Mouse (Mus musculus) intestine, postnatal 0 days (tissue): ENCODE data around the gene Lonp1. TPM values are rescaled to one million over a fixed set of nuclear protein-coding genes. Genes with fewer than 3 reads are reported as not detected.
"Not testable (repeated sequence)": the region's sequence is repeated elsewhere in the genome, so short reads cannot be mapped to it uniquely, and the experiment has no call there.

Source experiments
- ATAC-seq: fragments of 200-750 bp; cut with Nextera tagmentation; 2 replicates; pipeline ENCODE4 v1.8.0; 2017; ENCODE audit warnings: mild to moderate bottlenecking, moderate TSS enrichment, moderate library complexity
- H3K27ac ChIP-seq: fragments of 300-500 bp; sonication (generic); 2 replicates; pipeline ENCODE4 v1.5.1; 2014; ENCODE audit warnings: mild to moderate bottlenecking, low read depth, low read length, moderate library complexity
- H3K27me3 ChIP-seq: fragments of 300-500 bp; sonication (generic); replicated peaks from 2 replicates; pipeline ENCODE4 v1.6.1; 2014; ENCODE audit warnings: low read length, mixed read lengths; ENCODE audit not compliant: control insufficient read depth, insufficient read depth
- H3K36me3 ChIP-seq: fragments of 300-500 bp; sonication (generic); 2 replicates; pipeline ENCODE4 v1.6.1; 2014; ENCODE audit warnings: mild to moderate bottlenecking, moderate library complexity; ENCODE audit not compliant: control insufficient read depth, insufficient read depth
- H3K4me1 ChIP-seq: fragments of 300-500 bp; sonication (generic); replicated peaks from 2 replicates; pipeline ENCODE4 v1.6.1; 2014; ENCODE audit warnings: antibody characterized with exemption, low read length, mixed read lengths; ENCODE audit not compliant: control insufficient read depth, insufficient read depth
- H3K4me2 ChIP-seq: fragments of 300-500 bp; sonication (generic); replicated peaks from 2 replicates; pipeline ENCODE4 v1.6.1; 2014; ENCODE audit warnings: low read depth, mild to moderate bottlenecking, moderate library complexity
- H3K4me3 ChIP-seq: fragments of 300-500 bp; sonication (generic); 2 replicates; pipeline ENCODE4 v1.5.1; 2014; ENCODE audit warnings: low read depth, low read length
- H3K9ac ChIP-seq: fragments of 300-500 bp; sonication (generic); 2 replicates; pipeline ENCODE4 v1.6.1; 2014; ENCODE audit warnings: mild to moderate bottlenecking, low read depth, low read length
- H3K9me3 ChIP-seq: fragments of 300-500 bp; sonication (generic); 2 replicates; pipeline ENCODE4 v1.6.1; 2016; ENCODE audit warnings: mixed run types; ENCODE audit not compliant: control insufficient read depth
- CTCF ChIP-seq: sonication (generic); IDR thresholded peaks from 2 replicates; pipeline ENCODE4 v1.5.1; 2016; ENCODE audit warnings: low read depth, mild to moderate bottlenecking, control low read depth, antibody characterized with exemption, moderate library complexity
- WGBS: fragments of 180-500 bp; shearing (Covaris S2); extraction: QIAGEN DNeasy Blood & Tissue Kit; methylation state at CpG from one replicate; pipeline ENCODE4 v1.1.7; 2014; 5-methylcytosine and 5-hydroxymethylcytosine counted together
- polyA plus RNA-seq: library from polyadenylated mRNA; unstranded; fragments of >200 nt; fragmentation: Nextera tagmentation; extraction: Ambion mirVana; gene quantifications from 2 replicates; pipeline ENCODE4 v1.2.1, GENCODE M21; 2015

Gene Lonp1
- polyA plus RNA-seq, 1 experiment from 2014 or later, result 25.5 TPM

DNA sequence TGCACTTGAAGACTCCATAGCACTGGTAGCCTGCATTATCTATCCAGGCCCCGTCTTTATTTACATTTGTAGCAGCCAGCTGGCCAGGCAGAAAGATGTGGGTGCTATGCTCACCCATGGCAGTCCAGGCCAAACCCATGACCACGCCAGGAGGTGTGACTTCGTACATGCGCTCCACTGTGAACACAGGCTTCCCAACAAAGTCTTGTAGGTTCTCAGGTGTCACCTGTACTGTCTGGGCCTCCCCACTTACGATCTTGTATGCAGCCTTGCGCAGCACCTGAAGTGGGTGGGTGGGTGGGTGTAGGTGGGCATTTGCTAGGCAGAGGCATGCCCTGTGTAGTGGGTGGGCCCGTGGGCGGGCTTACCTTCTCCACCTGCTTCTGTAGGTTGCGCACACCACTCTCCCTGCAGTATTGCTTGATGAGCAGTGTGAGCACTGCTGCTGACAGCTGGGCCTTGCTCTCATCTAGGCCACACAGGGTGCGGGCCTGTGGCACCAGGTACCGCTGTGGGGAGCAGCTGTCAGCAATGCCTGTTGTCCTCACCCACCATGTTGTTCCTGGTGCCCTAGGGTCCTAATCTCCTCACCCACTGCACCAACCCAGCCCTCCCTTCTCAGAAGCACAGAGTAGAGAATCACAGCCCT lies 11.4 kb downstream of the Lonp1 start:
- H3K36me3 ChIP-seq, result peaks cover 54% of the 10 kb centered on the region
- H3K27me3 ChIP-seq, result no peaks in the 10 kb centered on the region
- H3K9ac ChIP-seq, result 0 out of 2 replicates have a peak overlapping the region, but pooled peaks have one; percentile 82

DNA sequence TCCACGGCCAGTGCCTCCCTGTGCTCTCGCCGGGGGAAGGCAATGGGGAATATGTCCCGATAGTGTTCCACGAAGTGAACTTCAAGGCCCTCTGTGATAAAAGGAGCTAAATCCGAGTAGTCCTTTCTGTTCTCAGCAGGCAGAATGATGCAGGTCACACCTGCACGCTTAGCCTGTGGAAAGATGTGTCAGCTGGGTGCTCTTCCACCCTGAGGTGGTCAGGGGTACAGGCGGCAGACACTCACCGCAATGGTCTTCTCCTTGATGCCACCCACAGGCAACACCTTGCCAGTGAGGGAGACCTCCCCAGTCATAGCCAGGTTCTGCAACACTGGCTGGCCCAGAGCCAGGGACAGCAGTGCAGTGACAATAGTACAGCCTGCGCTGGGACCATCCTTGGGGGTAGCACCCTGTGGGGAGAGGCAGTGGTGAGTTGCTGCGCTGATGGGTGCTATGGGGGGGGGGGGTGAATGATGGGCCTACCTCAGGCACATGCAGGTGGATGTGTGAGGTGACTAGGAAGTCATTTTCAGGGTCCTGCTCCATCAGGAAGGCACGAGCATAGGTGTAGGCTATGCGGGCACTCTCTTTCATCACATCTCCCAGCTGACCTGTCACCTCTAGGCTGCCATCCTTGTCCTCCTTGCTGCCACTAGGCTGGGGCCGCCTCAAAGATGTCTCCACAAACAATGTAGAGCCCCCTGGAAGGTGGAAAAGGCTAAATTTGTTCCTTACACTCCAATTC lies 12.1 kb downstream of the Lonp1 start:
- Histone ChIP-seq H3K4me1 (peaks cover 7% of the 10 kb centered on the region; the same call in 1 of the 2 replicates), H3K36me3 (peaks cover 47% of the 10 kb centered on the region), H3K4me2 (peak overlapping the region; percentile 73), H3K27me3 (no peaks in the 10 kb centered on the region), H3K9me3 (no peaks in the 10 kb centered on the region), H3K9ac (peak overlapping the region; percentile 82), H3K27ac (no peak overlapping the region; the same call in none of the 2 replicates), H3K4me3 (peak overlapping the region; percentile 67)
- 16% methylated on average over 14 of the region's 14 CpGs for WGBS
- no peak for ATAC-seq
- 0 out of 2 replicates have a peak, but pooled peaks have one; percentile 10 for TF ChIP-seq CTCF

More for the DNA sequence above, 11.4 kb downstream of the Lonp1 start:
- no peaks in the 10 kb centered on the region for H3K9me3 ChIP-seq
- no peak overlapping the region for H3K4me2 ChIP-seq
- H3K4me3 ChIP-seq, result no peak overlapping the region; the same call in 1 of the 2 replicates
- H3K27ac ChIP-seq, result no peak overlapping the region; the same call in 1 of the 2 replicates
- peaks cover 6% of the 10 kb centered on the region; the same call in 1 of the 2 replicates for H3K4me1 ChIP-seq
- no peak for TF ChIP-seq CTCF
- no peak for ATAC-seq
- WGBS, result 65% methylated on average over 11 of the region's 11 CpGs

GRCm38 (mm10) chr17:56613893-56614292 lies 12.8 kb downstream of the Lonp1 start:
- not testable (repeated sequence) for H3K27me3 ChIP-seq, H3K4me1 ChIP-seq, ATAC-seq, H3K9me3 ChIP-seq
- peak overlapping the region; percentile 67 for H3K4me3 ChIP-seq
- peak overlapping the region; percentile 82 for H3K9ac ChIP-seq
- WGBS, result under 1% methylated on average over 26 of the region's 26 CpGs
- H3K36me3 ChIP-seq, result peaks cover 41% of the 10 kb centered on the region
- peak overlapping the region; percentile 73 for H3K4me2 ChIP-seq
- peak overlapping the region; percentile 84 for H3K27ac ChIP-seq

- peak; percentile 99 for TF ChIP-seq CTCF
- Histone ChIP-seq H3K27me3 (no peaks in the 10 kb centered on the region), H3K4me1 (peaks cover 7% of the 10 kb centered on the region; the same call in 1 of the 2 replicates), H3K27ac (peak within 1 kb of the TSS; percentile 84), H3K36me3 (peaks cover 35% of the 10 kb centered on the region), H3K9me3 (no peaks in the 10 kb centered on the region), H3K4me3 (peak within 1 kb of the TSS; percentile 67), H3K9ac (peak within 1 kb of the TSS; percentile 82), H3K4me2 (peak within 1 kb of the TSS; percentile 73)
- ATAC-seq, result peak; percentile 42
- WGBS, result under 1% methylated on average over 52 of the region's 52 CpGs
Observed at GRCm38 (mm10) chr17:56613236-56613844, 13.3 kb downstream of the Lonp1 start, which contains the start of gene Rpl36. Gene Rpl36, plus strand, starts transcription at chr17:56613416.

- H3K9ac ChIP-seq, H3K9me3 ChIP-seq, ATAC-seq, H3K27me3 ChIP-seq, H3K4me3 ChIP-seq, H3K4me1 ChIP-seq: not testable (repeated sequence)
- WGBS, result 66% methylated on average over 10 of the region's 10 CpGs
- Histone ChIP-seq H3K4me2 (0 out of 2 replicates have a peak overlapping the region, but pooled peaks have one; percentile 45), H3K36me3 (peaks cover 29% of the 10 kb centered on the region), H3K27ac (peak overlapping the region; percentile 66)
Observed at GRCm38 (mm10) chr17:56612565-56612939, 14.1 kb downstream of the Lonp1 start.
